Mouse (Mus musculus) testis, adult 2 months (tissue): Measurements from ENCODE around the gene Clec12a.

Source experiments
- CTCF ChIP-seq: fragments of 200-500 bp; IDR thresholded peaks from 2 replicates; pipeline ENCODE4 v1.5.1; 2012; ENCODE audit warnings: low read depth, mild to moderate bottlenecking, inconsistent platforms, low read length, moderate library complexity; ENCODE audit not compliant: control insufficient read depth, insufficient read depth, insufficient replicate concordance
- POLR2A ChIP-seq: fragments of 200-500 bp; IDR thresholded peaks from 2 replicates; pipeline ENCODE4 v1.6.1; 2012; ENCODE audit warnings: low read depth, mild to moderate bottlenecking, inconsistent platforms, low read length, moderate library complexity; ENCODE audit not compliant: control insufficient read depth

GRCm38 (mm10) chr6:129326016-129326415 lies 16.5 kb upstream of the Clec12a start:
- no peak for TF ChIP-seq POLR2A
- no peak for TF ChIP-seq CTCF
